Mouse (Mus musculus): ENCODE measurements around the gene Ankrd63.

Ankrd63 gene

DNA sequence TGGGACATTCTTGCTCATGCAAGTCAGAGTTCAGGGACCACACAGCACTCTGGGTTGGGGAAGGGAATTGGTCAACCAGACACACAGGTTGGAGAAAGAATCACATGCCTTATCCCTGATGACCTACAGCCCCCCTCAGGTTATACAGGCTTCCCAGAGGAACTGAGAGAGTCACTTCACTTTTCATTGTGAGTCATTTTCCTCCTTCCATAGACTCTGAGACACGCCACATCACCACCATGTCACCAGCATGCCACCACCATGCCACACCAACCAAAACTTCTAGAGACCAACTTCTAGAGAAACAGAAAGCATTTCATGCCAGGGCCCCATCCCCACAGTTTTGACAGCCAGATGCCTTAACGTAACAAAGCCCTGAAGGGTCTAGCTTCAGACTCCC, 23.1 kb upstream of the Ankrd63 start:
- peak; percentile 39 for DNase-seq (ENCODE audit: low read depth)

- DNase-seq (ENCODE audit: low read depth) = peak; percentile 21
Measured at GRCm38 (mm10) chr2:118725511-118725910, 21.7 kb upstream of the Ankrd63 start.

DNA sequence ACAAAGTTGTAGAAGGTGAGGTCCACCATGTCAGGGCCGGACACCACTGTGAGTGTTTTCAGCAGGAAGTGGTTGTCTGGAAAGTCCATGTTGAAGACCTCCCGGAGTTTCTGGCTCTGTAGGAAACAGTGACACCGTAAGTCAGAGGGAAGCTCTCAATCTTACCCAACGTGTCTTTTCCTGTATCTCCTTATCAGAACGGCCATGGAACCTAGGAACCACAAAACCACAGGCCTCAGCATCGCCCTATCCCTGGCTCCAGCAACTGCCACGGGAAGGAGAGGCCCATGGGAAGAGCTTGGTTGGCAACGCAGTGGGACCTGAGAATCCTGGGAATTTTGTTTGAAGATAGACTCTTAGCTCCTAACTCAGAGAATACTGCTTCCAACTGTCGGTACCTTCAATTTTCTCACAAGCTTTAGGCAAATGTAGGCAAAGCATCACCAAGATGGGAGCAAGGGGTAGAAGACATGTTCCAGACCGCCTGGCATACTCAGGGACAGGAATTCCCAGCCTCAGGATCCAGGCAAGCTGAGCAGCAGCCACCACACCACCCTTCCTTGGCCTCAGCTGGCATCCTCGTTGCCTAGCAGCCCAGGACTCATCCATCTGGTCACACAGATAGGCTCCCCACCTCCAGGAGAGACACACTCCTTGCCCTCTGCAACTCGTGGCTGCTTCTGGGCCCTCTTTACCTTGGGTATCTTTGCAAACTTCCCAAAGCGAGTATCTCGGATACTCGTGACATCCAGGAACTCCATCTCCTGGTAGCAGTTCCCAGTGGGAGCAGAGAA, 20.1 kb upstream of the Ankrd63 start:
- peak; percentile 78 for DNase-seq (ENCODE audit: low read depth)

GRCm38 (mm10) chr2:118716677-118717076, 12.9 kb upstream of the Ankrd63 start:
- no peak for DNase-seq (ENCODE audit: low read depth)

- DNase-seq (ENCODE audit: low read depth) = no peak
Measured at GRCm38 (mm10) chr2:118714230-118714629, 10.5 kb upstream of the Ankrd63 start.

DNA sequence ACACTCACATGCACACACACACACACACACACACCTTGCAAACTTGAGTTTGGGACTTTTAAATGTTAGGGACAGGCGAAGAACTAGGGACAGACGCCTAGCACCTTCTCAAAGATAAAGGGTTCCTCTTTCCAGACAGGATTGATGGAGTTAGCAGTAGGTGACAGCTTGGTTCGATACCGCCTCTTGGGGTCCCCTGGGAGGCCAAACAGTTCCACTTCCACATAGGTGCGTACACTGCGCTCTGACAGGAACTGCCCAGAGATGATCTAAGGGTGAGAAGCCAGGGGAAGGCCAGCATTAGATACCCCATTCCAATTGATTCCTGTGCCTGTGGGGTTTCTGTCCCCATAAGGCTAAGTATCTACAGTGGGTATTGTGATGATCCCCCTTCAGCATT, 9.9 kb upstream of the Ankrd63 start:
- no peak for DNase-seq (ENCODE audit: low read depth)

DNA sequence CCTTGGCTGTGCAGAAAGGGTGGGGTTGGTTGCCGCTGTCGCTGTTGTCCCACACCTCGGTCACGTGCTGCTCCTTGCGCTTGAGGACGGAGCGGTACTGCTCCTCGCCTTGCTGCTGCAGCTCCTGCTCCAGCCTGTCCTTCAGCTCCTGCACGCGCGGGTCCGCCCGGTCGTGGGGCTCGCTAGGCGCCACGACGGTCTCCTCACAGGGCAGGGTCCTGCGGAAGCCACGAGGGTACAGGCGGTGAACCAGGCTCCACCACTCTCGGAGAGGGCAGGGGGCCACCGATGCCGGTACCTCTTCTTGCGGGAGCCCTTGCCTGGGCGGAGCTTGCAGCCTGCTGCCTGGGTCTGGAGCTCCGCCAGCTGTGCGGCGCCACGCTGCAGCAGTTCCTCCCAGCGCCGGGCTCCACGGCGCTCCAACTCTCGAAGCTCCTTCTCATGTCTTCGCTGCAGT, 7.3 kb upstream of the Ankrd63 start:
- no peak for DNase-seq (ENCODE audit: low read depth)

GRCm38 (mm10) chr2:118709655-118710221, 6.0 kb upstream of the Ankrd63 start:
- peak; percentile 76 for DNase-seq (ENCODE audit: low read depth)

- no peak for DNase-seq (ENCODE audit: low read depth)
Measured at GRCm38 (mm10) chr2:118708472-118708871, 4.7 kb upstream of the Ankrd63 start.

- peak; percentile 76 for DNase-seq (ENCODE audit: low read depth)
Measured at GRCm38 (mm10) chr2:118706436-118706835, 2.7 kb upstream of the Ankrd63 start.

DNA sequence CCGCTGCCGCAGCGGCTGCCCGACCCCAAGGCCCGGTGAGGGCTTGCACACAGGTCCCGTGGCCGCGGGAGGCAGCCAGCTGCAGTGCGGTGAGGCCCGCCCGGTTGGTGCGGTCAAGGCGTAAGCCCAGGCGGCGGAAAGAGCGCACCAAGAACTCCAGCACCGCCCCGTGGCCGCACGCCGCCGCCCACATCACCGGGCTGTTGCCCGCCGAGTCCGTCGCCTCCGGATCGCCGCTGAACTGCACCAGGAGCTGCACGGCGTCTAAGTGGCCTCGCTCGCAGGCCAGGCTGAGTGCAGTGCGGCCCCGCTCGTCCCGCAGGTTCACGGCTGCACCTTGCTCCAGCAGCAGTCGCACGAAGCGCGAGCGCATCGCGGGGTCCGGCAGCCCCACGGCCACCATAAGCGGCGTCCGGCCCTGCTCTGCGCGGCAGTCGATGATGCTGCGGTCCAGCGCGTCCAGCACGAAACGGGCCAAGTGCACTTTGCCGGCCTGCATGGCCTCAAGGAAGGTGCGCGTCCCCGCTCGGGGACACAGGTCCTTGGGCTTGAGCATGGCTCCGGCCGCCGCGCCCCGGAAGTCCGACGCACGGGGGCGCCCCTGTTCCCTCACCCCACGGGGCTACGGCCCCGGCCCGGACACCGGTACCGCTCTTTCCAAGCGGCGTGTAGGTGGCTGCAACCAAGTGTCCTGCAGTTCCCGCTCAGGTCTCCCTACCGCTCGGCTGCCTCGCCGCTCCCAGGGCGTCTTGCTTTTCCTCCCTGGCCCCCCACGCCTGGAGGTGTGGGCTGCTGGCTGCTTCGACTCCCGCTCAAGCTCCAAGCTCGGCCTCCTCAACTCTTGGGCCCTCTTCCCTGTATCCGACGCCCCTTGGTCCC, 641 bp downstream of the Ankrd63 start:
- DNase-seq (ENCODE audit: low read depth) = no peak

DNA sequence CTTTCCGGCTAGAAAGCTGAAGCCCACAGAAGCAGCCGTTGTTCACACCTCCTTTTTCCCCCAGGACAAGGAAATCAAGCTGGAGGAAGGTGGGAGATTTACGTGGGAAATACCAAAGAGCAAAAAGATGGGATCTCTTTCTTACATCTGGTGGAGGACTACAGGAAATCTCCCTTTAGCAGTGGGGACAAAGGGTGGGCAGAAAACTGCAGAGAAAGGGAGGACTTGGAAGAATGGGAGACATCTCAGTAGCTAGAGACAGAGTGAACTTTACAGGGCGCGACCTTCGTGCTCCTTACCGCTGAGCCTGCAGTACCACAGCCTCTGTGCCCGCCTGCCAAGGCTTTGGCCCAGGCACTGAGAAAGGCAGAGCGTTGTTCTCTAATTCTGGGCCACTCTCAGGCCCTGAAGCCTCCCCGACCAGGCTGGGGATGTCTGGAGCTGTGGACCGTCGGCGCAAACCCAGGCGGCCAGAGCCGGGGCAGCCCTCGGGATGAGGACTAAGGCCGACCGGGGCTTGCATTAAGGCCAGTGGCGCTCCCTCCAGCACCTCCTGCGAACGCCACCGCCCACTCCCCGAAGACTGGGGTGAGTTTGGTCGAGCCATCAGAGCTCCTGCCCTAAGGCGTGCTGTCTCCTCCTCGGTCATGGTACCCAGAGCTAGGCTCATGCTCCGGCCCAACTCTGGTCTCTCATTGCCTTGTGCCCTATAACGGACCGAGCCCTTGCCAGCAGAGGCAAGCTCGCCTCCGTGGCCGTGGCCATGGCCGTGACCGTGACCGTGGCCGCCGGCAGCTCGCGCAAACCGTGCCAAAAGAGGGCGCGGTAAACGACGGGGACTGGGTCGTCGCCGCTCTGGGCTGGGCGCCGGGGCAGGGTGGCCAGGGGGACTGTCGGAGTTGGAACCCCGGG, 1.5 kb downstream of the Ankrd63 start:
- DNase-seq (ENCODE audit: low read depth) = no peak

GRCm38 (mm10) chr2:118701161-118701560, 2.6 kb downstream of the Ankrd63 start:
- DNase-seq (ENCODE audit: low read depth) = no peak

- DNase-seq (ENCODE audit: low read depth) = peak; percentile 91
Measured at GRCm38 (mm10) chr2:118700179-118701062, 3.3 kb downstream of the Ankrd63 start.

GRCm38 (mm10) chr2:118697955-118698354, 5.8 kb downstream of the Ankrd63 start:
- no peak for DNase-seq (ENCODE audit: low read depth)

- DNase-seq (ENCODE audit: low read depth) = no peak
Measured at GRCm38 (mm10) chr2:118697311-118697877, 6.4 kb downstream of the Ankrd63 start.

- DNase-seq (ENCODE audit: low read depth) = peak; percentile 67
Measured at GRCm38 (mm10) chr2:118696451-118697308, 7.1 kb downstream of the Ankrd63 start.

DNA sequence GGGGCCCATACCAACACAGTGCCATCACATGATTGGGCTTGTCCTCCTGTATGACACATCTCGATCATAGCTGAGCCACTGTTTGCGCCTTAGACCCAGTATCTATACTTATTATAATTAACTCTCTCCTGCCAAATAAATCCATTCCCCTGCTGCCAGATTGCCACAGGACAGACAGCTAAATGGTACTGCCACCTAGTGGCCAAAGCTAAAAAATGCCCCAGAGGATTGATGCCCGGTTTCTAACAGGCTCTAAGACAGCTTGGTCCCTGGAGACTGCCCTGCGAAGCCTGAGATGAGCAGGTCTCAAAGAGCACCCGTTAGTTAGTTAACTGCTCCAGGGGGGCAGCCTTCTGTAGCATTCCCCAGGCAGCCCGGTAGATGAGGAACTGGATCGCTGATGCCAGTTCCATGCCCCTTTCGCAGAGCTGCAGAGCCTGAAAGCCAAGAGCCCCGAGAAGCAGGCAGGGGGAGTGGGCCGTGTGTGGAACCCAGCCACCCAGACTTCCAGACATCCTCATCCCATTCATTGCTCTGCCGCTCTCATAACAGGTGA, 8.0 kb downstream of the Ankrd63 start:
- peak; percentile 84 for DNase-seq (ENCODE audit: low read depth)

Data from 416B (cell line).